Mouse (Mus musculus): ENCODE data around the gene Olfr781. TPM values are rescaled to one million over a fixed set of nuclear protein-coding genes. Genes with fewer than 3 reads are reported as not detected.
"Not testable (repeated sequence)": the region's sequence is repeated elsewhere in the genome, so short reads cannot be mapped to it uniquely, and the experiment has no call there.

The Olfr781 gene
- not detected in 3 replicates for total RNA-seq (2017)

- no peak for ATAC-seq (replicated peaks; ENCODE audit: insufficient number of reproducible peaks, low FRiP score, low TSS enrichment, poor library complexity, severe bottlenecking)
These were observed at the start of gene Olfr781 for GRCm38 (mm10) chr10:129328554-129328953. Gene Olfr781, plus strand, starts transcription at chr10:129328854.

GRCm38 (mm10) chr10:129312973-129313372 lies 15.7 kb upstream of the Olfr781 start:
- ATAC-seq (replicated peaks; ENCODE audit: insufficient number of reproducible peaks, low FRiP score, low TSS enrichment, poor library complexity, severe bottlenecking), result not testable (repeated sequence)

DNA sequence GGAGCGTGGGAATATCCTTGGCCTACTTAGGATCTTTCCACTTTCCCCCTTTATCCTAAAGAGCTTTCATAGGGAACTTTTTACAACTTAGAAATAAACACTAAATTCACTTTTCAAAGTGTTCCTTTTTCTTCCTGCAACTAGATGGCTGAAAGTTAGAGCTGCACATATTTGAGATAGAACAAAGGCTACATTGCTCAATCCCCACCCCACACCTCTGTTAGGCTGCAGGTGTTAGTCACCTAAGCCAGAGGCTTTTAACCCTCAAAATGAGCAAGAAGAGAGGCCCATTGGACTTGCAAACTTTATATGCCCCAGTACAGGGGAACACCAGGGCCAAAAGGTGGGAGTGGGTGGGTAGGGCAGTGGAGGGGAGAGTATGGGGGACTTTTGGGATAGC lies 15.1 kb upstream of the Olfr781 start:
- not testable (repeated sequence) for ATAC-seq (replicated peaks; ENCODE audit: insufficient number of reproducible peaks, low FRiP score, low TSS enrichment, poor library complexity, severe bottlenecking)

- no peak for ATAC-seq (replicated peaks; ENCODE audit: insufficient number of reproducible peaks, low FRiP score, low TSS enrichment, poor library complexity, severe bottlenecking)
These were observed 10.8 kb upstream of the Olfr781 start, which contains the start of gene Olfr780 for GRCm38 (mm10) chr10:129317817-129318216. Gene Olfr780, plus strand, starts transcription at chr10:129318117.

GRCm38 (mm10) chr10:129348550-129348949 lies 19.9 kb downstream of the Olfr781 start, which contains the start of gene Olfr782:
Gene Olfr782, plus strand, starts transcription at chr10:129348850.
- no peak for ATAC-seq (replicated peaks; ENCODE audit: insufficient number of reproducible peaks, low FRiP score, low TSS enrichment, poor library complexity, severe bottlenecking)

GRCm38 (mm10) chr10:129352475-129352874 lies 23.8 kb downstream of the Olfr781 start:
- not testable (repeated sequence) for ATAC-seq (replicated peaks; ENCODE audit: insufficient number of reproducible peaks, low FRiP score, low TSS enrichment, poor library complexity, severe bottlenecking)

DNA sequence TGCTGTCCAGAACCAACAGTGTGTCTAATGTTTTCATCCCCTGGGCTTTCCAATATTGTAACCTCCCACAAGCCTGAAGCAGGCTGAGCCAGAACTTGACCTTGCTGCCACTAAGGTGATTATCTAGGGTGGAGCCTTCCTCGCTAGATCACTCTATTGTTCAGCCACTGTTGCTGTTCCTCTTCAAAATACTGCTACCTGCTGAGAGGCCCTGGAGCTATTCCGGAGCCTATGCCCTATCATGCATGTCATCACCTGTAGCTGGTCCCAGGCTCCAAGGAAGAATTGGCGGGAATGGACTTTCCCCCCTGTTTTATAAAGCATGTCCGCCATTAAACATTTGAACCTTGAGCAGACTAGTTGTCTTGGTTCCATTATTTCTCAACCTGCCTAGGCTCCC lies 27.8 kb downstream of the Olfr781 start:
- not testable (repeated sequence) for ATAC-seq (replicated peaks; ENCODE audit: insufficient number of reproducible peaks, low FRiP score, low TSS enrichment, poor library complexity, severe bottlenecking)

- no peak for ATAC-seq (replicated peaks; ENCODE audit: insufficient number of reproducible peaks, low FRiP score, low TSS enrichment, poor library complexity, severe bottlenecking)
These were observed 28.7 kb downstream of the Olfr781 start for GRCm38 (mm10) chr10:129357307-129357706.

DNA sequence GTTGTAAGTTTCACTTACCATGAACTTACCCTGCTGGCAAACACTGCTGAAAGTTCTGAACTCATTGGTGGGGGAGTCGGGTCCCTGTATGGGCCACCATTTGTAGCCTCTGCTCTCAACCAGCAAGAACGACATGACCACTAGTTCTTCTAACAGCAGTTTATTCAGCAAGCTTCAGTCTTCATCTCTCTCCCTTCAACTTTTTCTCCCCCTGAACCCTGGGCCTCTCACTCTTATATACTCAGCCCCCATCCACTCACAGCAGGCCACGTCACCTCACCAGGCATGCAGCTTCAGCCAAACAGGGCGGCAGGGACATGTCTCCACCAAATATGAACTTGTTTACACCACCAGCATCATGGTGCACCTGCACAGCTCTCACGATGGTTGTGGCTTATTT lies 45.4 kb downstream of the Olfr781 start:
- not testable (repeated sequence) for ATAC-seq (replicated peaks; ENCODE audit: insufficient number of reproducible peaks, low FRiP score, low TSS enrichment, poor library complexity, severe bottlenecking)

Other genes starting within 250 kb of the Olfr781 start
- not detected in 3 replicates for gene Olfr767, start 245.9 kb upstream of the Olfr781 start, total RNA-seq (2017)
- not detected in 3 replicates for gene Olfr768, start 229.5 kb upstream of the Olfr781 start, total RNA-seq (2017)
- gene Olfr769, start 211.0 kb upstream of the Olfr781 start, total RNA-seq (2017), result not detected in 3 replicates
- not detected in 3 replicates for gene Olfr770, start 189.9 kb upstream of the Olfr781 start, total RNA-seq (2017)
- not detected in 3 replicates for gene Olfr771, start 164.1 kb upstream of the Olfr781 start, total RNA-seq (2017)
- not detected in 3 replicates for gene Olfr772, start 150.9 kb upstream of the Olfr781 start, total RNA-seq (2017)
- not detected in 3 replicates for gene Olfr773, start 141.4 kb upstream of the Olfr781 start, total RNA-seq (2017)
- not detected in 3 replicates for gene Olfr774, start 92.7 kb upstream of the Olfr781 start, total RNA-seq (2017)
- not detected in 3 replicates for gene Olfr775, start 80.4 kb upstream of the Olfr781 start, total RNA-seq (2017)
- not detected in 3 replicates for gene Olfr776, start 69.7 kb upstream of the Olfr781 start, total RNA-seq (2017)
- gene Olfr777, start 57.4 kb upstream of the Olfr781 start, total RNA-seq (2017), result not detected in 3 replicates
- gene Olfr780, start 10.7 kb upstream of the Olfr781 start, total RNA-seq (2017), result not detected in 3 replicates
- not detected in 3 replicates for gene Olfr782, start 20.0 kb downstream of the Olfr781 start, total RNA-seq (2017)
- 0.19 TPM in 1 of 3 replicates, not detected in the others for gene Olfr784, start 55.2 kb downstream of the Olfr781 start, total RNA-seq (2017)
- not detected in 3 replicates for gene Olfr785, start 76.6 kb downstream of the Olfr781 start, total RNA-seq (2017)
- not detected in 3 replicates for gene Olfr786, start 98.5 kb downstream of the Olfr781 start, total RNA-seq (2017)
- not detected in 3 replicates for gene Olfr787, start 133.0 kb downstream of the Olfr781 start, total RNA-seq (2017)
- not detected in 3 replicates for gene Olfr788, start 142.1 kb downstream of the Olfr781 start, total RNA-seq (2017)
- not detected in 3 replicates for gene Olfr789, start 155.9 kb downstream of the Olfr781 start, total RNA-seq (2017)
- not detected in 3 replicates for gene Olfr790, start 169.6 kb downstream of the Olfr781 start, total RNA-seq (2017)
- not detected in 3 replicates for gene Olfr791, start 192.9 kb downstream of the Olfr781 start, total RNA-seq (2017)
- not detected in 3 replicates for gene Olfr792, start 210.3 kb downstream of the Olfr781 start, total RNA-seq (2017)
- 0.10 TPM in 1 of 3 replicates, not detected in the others for gene Olfr794, start 238.8 kb downstream of the Olfr781 start, total RNA-seq (2017)